Mouse (Mus musculus): ENCODE measurements at regions not wholly inside any gene's neighbourhood (a gene's known extent, or its start where the extent isn't known, plus 50 kb on each side); places are given as distances from the start of the nearest gene placed in this dataset.

DNA sequence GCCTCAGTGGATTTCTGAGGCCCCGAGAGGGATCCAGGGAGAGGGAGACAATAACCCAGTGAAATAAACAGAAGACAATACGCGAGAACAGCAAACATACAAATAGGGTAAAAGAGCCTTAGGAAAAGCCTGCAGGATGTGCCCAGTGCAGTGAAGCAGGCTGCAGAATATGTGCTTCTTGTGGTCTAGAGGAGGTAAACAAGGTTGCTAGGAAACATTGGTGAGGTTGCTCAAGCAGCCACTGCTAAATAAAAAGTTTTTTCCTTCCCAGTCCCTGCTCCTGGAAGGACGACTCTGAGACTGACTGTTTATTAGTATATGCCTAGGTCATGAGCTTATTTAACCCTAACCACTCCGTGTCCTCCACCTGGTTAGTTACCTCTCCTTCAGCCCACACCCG, 201.5 kb downstream of the Gadd45g start:
- no peak for TF ChIP-seq POLR2A (IDR thresholded peaks at IDR 0.05; ENCODE audit: low read depth, low read length)
- TF ChIP-seq CTCF (conservative IDR thresholded peaks at IDR 0.05; ENCODE audit: insufficient read depth, insufficient read length, low read depth, low read length), result no peak
